Mouse (Mus musculus): ENCODE results near the gene Klrk1.
"Not testable (repeated sequence)": the region's sequence is repeated elsewhere in the genome, so short reads cannot be mapped to it uniquely, and the experiment has no call there.

Gene Klrk1

DNA sequence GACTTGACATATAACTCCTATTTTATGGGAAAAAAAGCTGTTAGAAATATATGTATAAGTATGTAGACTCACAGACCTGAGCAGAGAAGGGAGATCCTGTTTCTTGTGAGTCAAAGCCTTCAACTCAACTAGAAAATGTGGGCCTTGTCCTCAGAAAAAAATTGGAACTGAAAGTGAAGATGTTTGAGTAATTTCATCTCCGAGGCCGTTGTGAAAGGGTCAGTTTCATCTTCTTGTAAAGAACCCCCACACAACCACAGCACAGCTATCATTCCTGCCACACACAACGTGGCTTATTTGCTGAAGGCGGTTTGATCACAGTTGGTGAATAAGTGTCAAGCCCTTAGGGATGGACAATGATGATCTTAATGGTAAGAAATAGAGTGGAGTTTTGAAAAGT, at the start of gene Klrk1:
TSS of gene Klrk1 (minus strand) at position 130 of the 400 bp plus-strand sequence.
- DNase-seq = no peak

DNA sequence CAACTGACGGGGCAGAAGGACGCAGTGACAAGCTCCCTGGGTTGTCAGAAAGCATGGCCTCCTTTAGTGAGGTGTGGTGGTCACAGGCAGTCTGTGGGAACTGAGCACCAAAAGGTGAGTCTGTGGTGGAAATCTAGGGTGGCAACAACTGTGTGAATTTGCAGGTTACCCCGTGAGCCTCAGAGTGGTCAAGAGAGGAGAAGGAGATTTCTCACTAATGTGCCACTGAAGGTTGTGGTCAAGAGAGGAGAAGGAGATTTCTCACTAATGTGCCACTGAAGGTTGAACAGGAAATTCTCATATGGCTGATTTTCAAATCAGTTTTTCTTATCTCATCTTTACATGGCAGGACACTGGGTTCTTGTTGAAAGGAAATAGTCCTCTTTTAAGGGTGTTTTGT, 37.6 kb upstream of the Klrk1 start:
- DNase-seq = not testable (repeated sequence)

DNA sequence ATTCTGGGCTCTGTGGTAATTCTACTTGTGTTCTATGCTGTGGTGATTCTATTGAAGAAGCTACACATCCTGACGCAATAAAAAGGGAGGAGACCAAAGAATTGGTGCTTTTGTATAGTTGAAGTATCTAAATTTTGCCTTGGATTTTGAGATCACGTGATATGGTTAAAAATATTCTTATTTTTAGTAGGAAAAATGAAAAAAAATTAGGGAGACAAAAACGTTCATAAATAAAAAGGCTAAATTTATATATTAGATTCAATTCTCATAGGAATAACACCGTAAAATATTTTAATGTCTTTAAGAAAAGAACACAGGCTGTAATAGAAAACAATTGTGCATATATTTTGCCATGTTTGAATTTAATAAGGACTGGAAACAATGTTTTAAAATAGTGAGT, 36.9 kb upstream of the Klrk1 start, which contains the start of gene Klrc2:
TSS of gene Klrc2 (minus strand) at position 101 of the 400 bp plus-strand sequence.
- DNase-seq = not testable (repeated sequence)

DNA sequence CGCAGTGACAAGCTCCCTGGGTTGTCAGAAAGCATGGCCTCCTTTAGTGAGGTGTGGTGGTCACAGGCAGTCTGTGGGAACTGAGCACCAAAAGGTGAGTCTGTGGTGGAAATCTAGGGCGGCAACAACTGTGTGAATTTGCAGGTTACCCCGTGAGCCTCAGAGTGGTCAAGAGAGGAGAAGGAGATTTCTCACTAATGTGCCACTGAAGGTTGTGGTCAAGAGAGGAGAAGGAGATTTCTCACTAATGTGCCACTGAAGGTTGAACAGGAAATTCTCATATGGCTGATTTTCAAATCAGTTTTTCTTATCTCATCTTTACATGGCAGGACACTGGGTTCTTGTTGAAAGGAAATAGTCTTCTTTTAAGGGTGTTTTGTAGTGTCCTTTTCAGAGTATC, 20.4 kb upstream of the Klrk1 start:
- DNase-seq = not testable (repeated sequence)

DNA sequence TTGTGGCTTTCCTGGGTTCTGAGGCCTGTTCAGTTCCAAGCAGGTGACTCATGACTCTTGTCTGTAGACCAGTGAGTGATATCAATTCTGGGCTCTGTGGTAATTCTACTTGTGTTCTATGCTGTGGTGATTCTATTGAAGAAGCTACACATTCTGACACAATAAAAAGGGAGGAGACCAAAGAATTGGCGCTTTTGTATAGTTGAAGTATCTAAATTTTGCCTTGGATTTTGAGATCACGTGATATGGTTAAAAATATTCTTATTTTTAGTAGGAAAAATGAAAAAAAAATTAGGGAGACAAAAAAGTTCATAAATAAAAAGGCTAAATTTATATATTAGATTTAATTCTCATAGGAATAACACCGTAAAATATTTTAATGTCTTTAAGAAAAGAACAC, 19.6 kb upstream of the Klrk1 start, which contains the start of gene Klrc3:
TSS of gene Klrc3 (minus strand) at position 101 of the 400 bp plus-strand sequence.
- not testable (repeated sequence) for DNase-seq

DNA sequence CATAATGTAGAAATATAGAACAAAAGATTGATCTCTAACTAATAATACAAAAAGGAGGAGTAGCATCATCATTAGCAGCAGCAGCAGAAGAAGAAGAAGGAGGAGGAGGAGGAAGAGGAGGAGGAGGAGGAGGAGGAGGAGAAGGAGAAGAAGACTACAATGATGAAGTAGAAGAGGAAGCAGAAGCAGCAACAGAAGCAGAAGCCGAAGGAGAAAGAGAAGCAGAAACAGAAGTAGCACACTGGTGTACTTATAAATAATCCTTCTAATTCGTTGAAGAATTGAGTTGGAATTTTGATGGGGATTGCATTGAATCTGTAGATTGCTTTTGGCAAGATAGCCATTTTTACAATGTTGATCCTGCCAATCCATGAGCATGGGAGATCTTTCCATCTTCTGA, 7.4 kb upstream of the Klrk1 start:
- not testable (repeated sequence) for DNase-seq

DNA sequence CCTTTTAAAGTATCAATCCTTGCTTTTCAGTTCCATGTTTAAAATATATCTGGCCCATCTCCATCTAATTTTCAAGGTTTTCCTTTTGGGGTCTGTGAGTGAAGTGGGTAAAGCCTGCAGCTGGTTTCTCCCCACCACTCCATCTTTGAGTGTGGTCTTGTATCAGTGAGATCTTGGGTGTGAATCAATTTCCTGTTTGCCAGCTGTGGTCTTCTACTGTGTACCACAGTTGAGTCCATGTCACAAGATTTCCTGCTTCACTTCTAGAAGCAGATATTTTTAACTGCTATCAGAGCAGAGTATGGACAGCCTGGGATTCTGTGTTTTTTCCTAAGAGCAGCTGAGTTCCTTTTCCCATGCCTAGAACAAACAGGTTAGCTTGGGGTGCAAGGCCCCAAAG, 15.3 kb downstream of the Klrk1 start:
- DNase-seq = no peak

DNA sequence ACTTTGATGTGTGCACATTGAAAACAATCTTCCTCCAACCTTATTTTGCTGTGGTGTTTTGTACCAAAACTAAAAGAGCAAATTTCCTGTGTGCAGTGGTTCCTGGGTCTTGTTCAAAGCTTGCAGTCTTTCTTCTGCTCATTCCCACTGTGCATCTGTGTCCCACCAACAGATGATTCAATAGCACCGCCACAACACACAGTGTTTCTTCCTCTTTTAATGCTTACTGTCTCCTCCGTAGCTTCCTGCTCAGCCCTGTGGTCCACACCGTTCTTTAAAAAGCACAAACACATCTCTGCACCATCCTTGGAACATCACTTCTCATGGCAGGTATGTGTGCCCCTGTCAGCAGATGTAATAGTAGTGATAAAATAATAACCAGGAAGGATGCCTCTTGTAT, 32.2 kb downstream of the Klrk1 start, which contains the start of gene Klrd1:
TSS of gene Klrd1 (plus strand) at position 275 of the 400 bp plus-strand sequence.
- DNase-seq = peak in 1 of 2 experiments; percentile 6

DNA sequence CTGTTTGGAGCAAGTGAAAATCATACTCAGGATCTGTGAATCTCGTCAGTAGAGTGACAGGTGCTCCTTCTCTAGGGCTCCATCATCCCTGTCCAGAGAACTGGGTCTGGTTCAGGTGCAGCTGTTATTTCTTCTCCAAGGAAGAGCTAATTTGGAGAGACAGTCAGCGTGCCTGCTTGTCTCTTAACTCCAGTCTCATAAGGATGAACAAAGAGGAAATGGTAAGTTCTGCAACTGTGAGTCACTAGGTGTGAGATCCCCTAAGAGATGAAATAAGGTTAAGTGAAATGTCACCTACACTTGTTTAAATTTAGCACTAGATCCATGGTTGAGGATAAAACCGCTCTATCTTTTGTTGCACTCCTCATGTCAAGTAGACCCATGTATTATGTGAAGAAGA, 40.6 kb downstream of the Klrk1 start:
- DNase-seq = no peak

DNA sequence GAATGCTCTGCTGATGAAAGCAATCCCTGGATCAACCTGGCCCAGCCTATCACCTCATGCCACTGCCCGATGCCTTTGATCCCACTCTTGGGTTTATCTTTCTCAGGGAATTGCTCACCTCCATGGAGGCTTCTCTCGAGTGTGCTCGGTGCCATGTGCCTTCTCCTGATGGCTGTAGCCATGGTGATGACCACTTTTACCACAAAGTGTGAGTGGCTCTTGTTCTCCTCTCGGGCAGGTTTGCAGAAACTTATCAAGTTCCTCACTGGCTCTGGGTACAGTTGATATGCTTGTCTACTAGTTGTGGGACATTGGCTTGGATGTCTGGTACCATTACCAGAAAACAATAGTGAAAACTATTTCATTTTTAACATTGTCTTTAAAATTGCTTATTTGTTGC, 41.8 kb downstream of the Klrk1 start:
- DNase-seq = no peak

DNA sequence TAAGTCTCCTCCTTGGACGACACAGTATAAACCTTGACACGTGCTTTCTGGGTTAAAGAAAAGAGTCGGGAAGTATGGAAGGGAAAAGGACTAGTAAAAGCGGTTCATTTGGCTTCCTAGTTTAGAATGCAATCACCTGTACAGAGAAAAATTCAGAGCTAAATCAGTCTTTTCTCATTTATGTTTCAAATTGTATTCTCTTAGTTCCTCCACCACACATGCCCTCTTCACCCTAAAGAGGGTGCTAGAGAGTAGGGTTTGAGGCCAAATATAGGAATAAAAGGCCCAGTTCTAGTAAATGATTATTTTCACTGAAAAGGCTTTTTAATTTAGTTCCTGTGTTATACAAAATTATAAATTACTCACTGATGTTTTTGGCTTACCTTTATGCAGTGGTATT, 42.4 kb downstream of the Klrk1 start:
- DNase-seq = no peak

DNA sequence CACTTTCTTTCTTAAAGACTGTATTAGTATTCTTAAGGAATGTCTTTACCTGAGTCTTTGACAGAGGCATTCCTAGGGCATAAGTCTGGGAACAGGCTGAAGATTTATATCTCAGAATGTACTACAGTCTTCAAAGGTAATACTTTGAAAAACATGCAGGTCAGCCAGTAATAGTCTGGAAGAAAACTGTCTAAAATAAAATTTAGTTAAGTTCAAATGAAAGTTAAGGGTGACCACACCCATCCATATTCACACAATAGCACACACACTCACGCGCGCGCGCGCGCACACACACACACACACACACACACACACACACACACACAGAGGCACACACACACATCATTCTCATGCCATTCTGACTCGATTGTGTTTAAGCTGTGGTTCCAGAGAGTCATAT, 46.1 kb downstream of the Klrk1 start, which contains the start of gene Klre1:
TSS of gene Klre1 (plus strand) at position 301 of the 400 bp plus-strand sequence.
- DNase-seq = no peak

DNA sequence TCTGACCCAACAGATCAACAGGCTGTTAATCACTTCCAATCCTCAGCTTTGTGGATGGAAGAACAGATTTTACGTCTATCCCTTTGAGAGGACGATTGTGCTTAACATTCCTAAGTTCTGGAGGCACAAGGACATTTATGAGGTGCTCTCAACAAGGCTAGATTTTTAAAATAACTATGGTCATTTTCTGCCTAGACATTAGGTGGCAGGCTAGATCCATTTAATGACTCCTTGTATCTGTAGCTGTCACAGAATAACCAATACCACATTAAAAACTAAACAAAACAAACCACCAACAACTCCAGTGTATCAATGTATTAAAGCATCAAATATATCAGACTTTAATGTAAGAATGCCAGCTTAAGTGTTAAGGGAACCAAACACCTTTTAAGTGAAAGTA, 48.3 kb downstream of the Klrk1 start:
- DNase-seq = no peak

DNA sequence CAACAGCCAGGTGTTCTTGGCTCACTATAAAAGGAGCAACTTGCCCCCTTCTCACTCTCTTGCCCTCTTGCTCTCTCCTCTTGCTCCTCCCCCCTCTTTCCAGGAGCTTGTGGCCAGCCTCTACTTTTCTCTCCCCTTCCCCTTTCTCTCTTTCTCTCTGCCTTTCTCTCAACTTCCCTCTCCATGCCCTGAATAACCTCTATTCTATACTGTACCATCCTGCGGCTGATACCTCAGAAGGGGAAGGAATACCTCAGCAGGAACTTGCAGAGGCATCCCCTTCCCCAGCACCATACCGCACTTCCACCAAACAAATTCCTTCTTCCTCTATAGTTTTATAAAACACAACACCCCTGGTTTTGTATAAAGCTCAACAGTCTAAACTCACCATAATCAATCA, 58.4 kb downstream of the Klrk1 start:
- no peak for DNase-seq

Measured in thymus, adult 18-20 months (tissue).